Mouse (Mus musculus): ENCODE results near the gene Serpini1. TPM values are rescaled to one million over a fixed set of nuclear protein-coding genes. Genes with fewer than 3 reads are reported as not detected.
"Not testable (repeated sequence)": the region's sequence is repeated elsewhere in the genome, so short reads cannot be mapped to it uniquely, and the experiment has no call there.

Gene Serpini1
- total RNA-seq, 1 experiment from 2014 or later: 4.1 TPM

DNA sequence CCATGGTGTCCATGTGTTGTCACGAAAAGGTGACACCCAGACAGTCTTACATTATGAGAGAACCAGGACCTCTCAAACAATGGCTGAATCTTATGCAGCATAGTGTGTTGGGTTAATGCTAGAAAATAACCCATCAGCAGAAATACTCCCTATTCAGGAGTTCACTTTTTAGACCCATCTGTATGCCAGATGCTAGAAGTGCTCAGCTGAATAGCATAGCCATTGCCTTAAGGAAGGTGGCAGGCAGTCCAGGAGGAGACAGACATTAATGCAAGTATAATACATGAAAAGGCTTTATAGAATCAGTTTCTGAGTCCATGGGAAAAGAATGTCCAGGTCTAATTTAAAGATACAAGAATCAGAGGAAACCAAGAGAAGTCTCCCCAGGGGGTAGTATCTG lies 75.9 kb downstream of the Serpini1 start:
- ATAC-seq (replicated peaks; ENCODE audit: low read depth, poor library complexity, severe bottlenecking): no peak

DNA sequence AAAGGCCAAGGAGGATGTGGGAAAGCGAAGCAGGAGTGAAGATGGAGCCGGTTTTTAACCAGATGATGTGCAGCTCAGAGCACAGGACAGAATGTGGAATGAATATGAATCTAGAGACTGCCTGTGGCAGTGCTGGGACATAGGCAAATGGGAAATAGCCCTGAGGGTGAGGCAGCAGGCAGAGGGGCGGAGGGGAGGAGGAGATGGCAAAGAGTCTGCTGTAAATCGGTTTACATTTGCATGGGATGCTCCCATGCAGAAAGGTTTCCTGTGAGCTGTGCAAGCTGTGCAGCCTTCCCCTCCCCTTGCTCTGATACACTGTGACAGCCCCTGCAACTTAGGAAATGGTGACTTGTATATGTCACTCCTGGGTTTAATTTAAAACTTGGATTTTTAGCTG lies 76.3 kb downstream of the Serpini1 start:
- ATAC-seq (replicated peaks; ENCODE audit: low read depth, poor library complexity, severe bottlenecking): no peak

DNA sequence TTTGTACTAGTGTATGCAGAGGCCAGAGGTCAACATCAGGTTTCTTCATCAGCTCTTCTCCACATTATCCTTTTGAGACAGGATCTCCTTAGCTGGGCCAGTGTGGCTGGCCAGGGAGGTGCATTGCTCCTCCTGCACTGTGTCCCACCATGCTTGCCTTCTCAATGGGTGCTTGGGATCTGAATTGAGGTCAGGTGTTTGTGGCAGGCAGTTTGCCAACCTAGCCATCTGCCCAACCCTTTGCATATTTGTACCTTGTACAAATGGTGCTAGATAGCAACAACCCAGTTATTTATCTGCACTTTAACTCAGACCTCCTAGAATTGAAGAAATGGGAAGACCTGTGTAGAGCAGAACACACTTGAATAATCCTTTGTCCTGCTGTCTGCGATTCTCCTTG lies 78.3 kb downstream of the Serpini1 start:
- ATAC-seq (replicated peaks; ENCODE audit: low read depth, poor library complexity, severe bottlenecking): no peak

DNA sequence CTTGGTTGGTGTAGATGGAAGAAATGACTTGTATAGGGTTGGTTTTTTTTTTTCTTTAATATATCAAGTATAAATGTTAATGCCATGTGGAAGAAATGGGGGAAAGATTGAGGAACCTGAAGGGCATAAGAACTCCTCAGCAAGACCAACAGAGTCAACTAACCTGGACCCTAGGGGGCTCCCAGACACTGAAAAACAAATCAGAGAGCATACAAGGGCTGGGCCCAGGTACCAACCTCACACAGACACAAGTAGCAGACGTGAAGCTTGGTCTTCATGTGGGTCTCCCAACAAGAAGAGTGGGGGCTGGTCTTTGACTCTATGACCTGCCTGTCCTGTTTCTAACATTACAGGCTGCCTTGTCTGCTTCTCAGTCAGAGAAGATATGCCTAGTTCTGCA lies 82.2 kb downstream of the Serpini1 start:
- no peak for ATAC-seq (replicated peaks; ENCODE audit: low read depth, poor library complexity, severe bottlenecking)

DNA sequence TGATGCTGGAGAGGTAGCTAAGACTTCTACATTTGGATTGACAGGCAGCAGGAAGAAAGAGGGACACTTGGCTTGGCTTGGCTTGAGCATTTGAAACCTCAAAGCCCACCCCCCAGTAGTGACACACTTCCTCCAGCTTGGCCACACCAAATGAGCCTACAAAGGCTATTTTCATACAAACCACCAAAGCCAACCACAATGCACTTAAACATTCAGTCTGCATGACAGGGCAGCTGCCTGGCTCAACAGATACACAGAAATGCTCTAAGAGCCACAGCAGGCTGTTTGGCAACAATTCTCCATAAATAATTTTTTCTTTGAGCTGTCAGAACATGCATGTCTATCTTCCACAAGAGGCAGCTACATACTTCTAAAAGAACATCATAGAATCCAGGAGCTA lies 90.2 kb downstream of the Serpini1 start:
- peak; percentile 98 for ATAC-seq (replicated peaks; ENCODE audit: low read depth, poor library complexity, severe bottlenecking)

DNA sequence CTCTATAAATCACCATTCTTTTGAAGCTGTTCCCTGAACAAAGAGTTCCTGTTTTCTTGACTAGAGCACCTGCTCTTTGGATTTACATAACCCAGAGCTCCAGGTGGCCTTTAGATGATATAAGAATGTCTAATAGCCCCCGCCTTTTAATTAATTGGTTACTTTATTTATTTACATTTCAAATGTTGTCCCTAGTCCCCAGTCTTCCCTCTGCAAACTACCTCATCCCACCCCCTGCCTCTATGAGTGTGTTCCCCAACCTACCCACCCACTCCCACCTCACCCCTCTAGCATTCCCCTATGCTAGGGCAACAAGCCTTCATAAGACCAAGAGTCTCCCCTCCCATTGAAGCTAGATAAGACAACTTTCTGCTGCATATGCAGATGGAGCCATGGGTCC lies 90.9 kb downstream of the Serpini1 start:
- no peak for ATAC-seq (replicated peaks; ENCODE audit: low read depth, poor library complexity, severe bottlenecking)

DNA sequence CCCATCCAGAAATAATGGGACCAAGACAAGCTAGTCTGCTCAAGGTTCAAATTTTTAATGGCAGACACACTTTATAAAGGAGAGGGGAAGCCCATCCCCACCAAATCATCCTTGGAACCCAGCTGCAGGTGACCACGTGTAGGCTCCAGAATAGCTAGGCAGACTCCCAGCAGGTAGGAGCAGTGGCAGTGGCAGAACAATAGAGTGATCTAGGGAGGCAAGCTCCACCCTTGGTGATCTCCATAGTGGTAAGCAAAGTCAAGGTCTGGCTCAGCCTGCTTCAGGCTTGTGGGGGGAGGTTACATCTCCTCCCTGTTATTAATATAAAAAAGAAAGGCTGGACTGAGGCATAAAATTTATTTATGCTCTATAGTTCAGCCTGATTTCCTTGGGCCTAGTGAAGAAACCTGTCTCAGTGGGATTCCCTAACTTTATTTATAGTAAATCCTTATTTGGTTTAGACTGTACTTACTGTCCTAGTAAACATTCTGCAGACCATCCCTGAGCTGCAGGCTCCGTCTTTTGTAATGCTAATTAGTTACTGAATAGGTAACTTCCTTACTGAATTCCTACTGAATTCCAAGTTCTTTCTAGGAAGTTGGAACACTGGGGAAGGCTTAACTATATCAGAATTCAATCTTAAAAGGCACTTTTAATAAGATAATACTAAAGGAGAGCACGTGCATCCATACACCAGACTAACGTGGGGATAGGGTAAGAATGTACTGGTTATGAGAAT lies 93.2 kb downstream of the Serpini1 start:
- ATAC-seq (replicated peaks; ENCODE audit: low read depth, poor library complexity, severe bottlenecking): not testable (repeated sequence)

DNA sequence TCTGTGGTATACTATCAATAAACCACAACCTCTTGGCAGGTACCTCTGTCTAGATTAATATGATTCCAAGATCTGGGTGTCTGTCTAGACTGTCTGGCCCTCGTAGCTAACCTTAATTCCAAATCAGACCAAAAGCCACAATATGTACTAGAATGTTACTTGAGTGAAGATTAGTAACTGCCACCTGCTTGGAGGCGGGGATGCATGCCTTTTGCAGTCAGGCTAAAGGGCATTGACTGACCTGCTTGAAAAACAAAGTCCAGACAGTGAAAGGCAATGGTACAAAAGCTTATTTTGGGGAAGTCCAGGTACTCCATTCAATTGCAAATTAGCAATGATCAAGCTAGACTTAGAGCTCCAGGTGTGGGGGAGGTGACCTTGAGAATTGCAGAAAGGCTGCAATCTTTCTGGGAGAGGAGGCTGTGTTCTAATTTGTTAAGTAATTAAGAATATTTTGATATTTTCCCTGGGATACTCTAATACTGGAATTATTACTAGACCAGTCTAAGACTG lies 94.3 kb downstream of the Serpini1 start:
- ATAC-seq (replicated peaks; ENCODE audit: low read depth, poor library complexity, severe bottlenecking): no peak

DNA sequence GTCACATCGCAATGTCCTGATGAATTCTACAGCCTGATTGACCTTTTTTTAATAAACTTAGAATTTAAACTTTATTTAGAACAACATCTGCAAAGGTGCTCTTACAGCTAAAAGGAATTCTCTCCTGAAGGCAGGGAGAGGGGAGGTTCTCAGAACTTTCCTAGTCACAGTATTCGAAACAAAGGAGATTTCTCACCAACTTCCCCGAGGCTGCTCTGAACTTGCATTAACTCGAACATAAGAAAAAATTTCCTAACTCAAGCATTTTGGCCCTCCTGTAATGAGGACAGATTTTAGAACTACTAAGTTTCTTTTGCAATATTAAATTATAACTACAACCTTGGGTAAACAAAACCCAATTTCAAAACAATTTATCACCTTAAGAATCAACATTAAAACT lies 96.6 kb downstream of the Serpini1 start:
- ATAC-seq (replicated peaks; ENCODE audit: low read depth, poor library complexity, severe bottlenecking): not testable (repeated sequence)

DNA sequence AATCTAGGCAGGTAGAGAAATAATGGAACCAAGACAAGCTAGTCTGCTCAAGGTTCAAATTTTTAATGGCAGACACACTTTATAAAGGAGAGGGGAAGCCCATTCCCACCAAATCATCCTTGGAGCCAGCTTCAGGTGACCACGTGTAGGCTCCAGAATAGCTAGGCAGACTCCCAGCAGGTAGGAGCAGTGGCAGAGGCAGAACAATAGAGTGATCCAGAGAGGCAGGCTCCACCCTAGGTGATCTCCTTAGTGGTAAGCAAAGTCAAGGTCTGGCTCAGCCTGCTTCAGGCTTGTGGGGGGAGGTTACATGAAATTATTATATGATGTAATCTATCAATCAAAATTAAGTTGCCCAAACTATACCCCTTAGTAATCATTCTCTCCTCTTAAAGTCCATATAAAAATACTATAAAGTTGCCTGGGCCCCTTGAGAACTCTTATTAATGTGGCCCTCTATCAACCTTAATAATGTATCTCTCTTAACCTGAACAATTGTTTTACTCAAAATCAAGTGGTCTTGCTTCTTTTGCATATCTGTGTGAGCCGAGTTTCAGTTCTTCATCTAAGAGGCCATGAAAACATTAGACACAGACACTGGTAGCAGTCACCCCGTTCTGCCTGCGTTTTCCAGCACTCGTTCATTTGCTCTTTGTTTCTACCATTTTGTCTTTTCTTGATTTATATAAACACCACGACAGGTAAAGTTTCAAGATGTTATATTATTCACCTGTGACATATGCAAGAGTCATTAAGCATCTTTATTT lies 98.4 kb downstream of the Serpini1 start:
- ATAC-seq (replicated peaks; ENCODE audit: low read depth, poor library complexity, severe bottlenecking): no peak

DNA sequence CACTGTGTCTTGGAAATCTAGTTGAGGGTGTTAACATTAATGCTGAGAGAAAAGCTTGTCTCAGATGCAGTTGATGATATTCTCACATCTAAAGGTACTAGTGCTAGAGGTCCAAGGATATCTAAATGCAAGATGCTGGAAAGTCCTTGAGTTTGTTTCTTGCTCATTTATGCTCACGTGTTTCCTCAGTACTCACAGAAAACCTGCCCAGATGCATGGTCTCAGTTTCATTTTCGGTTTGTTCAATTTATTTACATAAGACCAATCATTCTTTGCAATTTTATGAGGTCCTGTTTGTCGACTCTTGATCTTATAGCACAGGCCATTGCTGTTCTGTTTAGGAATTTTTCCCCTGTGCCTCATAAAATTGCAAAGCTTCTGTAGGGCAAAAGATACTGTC lies 109.6 kb downstream of the Serpini1 start:
- ATAC-seq (replicated peaks; ENCODE audit: low read depth, poor library complexity, severe bottlenecking): no peak

DNA sequence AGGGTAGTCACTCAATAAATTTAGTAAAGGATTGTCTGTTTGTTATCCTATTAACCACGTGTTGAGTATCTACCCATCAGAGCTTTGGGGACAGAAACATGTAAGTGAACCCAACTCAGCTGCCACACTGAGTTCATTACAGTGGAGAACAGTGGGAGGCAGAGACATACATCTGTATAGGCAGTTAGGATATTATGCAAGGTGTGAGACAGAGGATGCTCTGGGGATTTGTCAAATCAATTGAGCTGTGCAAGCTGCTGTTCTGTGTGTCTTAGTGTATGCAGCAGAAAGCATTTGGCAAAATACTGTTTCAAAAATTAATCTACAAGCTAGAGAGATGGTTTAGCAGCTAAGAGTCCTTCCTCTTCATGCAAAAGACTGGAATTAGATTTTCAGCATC lies 113.1 kb downstream of the Serpini1 start:
- ATAC-seq (replicated peaks; ENCODE audit: low read depth, poor library complexity, severe bottlenecking): no peak

DNA sequence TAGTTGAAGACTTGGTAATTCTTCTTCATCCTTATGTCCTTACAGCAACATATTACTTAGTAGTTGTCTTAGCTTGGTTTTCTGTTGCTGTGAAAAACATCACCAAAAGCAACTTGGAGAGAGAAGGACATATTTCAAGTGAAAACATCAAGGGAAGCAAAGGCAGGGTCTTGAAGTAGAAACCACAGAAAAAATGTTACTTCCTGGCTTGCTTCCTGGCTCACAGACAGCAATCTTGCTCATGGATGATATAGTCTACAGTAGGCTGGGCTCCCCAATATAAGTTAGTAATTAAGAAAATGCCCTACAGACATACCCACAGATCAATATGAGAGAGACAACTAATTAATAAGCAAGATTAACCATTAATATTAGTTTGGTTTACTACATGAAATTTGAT lies 125.5 kb downstream of the Serpini1 start:
- peak; percentile 66; the same call in 1 of the 2 replicates for ATAC-seq (replicated peaks; ENCODE audit: low read depth, poor library complexity, severe bottlenecking)

DNA sequence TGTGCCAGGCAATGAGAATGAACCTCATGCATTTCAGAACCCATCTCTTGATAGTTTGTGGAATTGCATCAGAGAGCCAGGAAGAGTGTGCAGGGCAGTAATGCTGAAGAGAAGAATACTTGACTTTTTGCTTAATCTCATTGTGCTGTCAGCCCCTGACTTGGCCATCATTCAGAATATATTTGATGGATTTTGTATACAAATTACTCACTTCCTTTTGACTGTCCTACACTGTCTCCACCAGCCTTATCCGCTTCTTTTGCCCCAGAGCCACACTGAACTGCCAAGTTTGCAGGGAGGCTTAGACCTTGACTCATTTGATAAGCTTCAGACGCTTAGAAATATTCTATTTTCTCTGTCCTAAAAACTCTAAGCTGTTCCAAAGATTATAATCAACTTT lies 129.4 kb downstream of the Serpini1 start:
- ATAC-seq (replicated peaks; ENCODE audit: low read depth, poor library complexity, severe bottlenecking): no peak

DNA sequence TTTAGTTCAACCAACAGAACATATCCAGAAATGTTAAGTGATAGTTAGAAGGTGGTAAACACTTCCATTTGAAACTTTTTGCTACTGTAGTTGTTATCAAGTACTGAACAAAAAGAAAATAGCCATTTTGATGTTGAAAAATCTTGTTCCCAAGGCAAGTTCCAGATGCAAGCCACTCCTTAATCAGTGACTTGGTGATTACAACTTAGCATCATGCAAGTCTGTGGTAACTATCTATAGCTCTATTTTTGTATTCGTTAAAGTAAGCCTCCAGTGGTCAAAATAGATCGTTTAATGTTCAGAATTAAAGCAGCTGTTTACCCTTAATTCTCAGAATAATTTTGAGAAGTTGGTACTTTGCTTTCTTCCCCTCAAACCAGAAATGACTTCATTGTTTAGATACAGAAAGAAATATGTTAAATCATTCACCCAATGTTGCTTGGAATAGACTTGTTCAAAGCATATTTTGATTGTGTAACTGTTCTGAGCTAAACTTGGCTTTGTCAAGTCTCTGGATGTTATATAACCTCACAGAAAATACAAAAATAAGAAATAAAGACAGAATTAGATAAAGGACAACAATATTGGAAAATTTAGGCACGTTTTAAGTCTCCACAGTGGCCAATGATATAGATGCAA lies 130.0 kb downstream of the Serpini1 start:
- ATAC-seq (replicated peaks; ENCODE audit: low read depth, poor library complexity, severe bottlenecking): no peak

DNA sequence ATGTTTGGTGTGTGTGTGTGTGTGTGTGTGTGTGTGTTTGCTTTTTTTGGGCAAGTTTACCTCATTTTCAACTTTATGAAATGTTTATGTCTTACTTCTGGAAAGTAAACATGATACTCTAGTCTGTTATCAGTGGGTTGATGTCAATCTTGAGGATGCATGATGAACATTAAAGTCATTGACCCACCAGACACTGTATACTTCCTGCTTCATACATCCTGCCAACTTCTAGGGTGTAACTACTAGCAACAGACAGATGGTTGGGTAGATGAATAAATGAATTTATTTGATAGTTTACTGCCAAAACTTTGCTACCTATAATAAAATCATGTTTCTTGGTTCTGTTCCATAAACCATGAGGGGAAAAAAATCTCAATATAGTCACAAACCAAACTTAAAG lies 133.0 kb downstream of the Serpini1 start:
- ATAC-seq (replicated peaks; ENCODE audit: low read depth, poor library complexity, severe bottlenecking): no peak

DNA sequence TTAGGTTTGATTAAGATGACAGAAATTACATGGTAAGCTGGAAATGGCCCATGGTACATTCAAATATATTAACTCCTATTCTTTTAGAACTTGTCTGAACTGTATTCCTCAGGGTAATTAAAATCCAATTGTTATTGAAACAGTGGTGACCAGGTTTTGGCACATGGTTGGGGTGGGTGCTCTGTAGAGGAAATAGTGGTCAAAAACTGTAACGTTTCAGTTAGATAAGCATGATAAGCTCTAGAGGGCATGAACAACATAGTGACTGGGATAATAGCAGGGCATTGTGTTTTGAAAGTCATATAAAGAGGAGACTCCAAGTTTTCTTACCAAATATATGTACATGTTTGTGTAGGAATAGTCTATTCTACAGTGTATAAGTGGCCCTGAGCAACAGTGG lies 134.7 kb downstream of the Serpini1 start:
- ATAC-seq (replicated peaks; ENCODE audit: low read depth, poor library complexity, severe bottlenecking): peak; percentile 80
